In the genomic region with DNA sequence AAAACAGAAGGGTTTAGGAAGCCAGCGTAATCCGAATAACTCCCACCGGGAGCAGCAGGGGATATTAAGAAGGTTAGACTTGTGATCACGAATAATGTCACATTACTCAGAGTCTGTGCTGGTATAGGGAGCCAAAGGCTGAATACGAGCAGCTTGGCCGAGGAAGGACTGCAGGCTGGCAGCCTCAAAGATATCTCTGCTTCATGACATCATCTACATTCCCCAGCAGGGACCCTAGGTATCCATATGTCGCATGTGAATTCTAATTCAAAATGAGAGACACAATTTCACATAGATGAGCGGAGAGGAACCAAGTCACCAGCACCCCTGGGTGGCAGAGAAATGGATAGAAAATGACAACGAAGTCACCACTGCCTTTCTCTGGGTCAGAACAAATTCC, we compare ENCODE assay signal across 20 mouse cellular contexts. TPM values are rescaled to one million over a fixed set of nuclear protein-coding genes. Genes with fewer than 3 reads are reported as not detected.
DNase-seq lines count a peak whose midpoint lies in the region; ATAC-seq and TF ChIP-seq lines count a peak whose summit lies in the region.
"Had no signal": no experiment of that assay in that cellular context is flagged by ENCODE, and none has a peak within 500 bp of the region (broad histone marks: within the 10 kb centered on the region; RNA-seq: fewer than 3 reads in every experiment).

No protein-coding gene starts in this region.

- H3K4me1 ChIP-seq in hindbrain, embryonic 16.5 days (ENCODE audit: control insufficient read depth, insufficient read depth, low read depth, low read length) = no peaks in the 10 kb centered on the region
- H3K4me1 ChIP-seq in hindbrain, embryonic 14.5 days (replicated peaks; ENCODE audit: control insufficient read depth, insufficient read depth, low read length) = no peaks in the 10 kb centered on the region
- H3K4me1 ChIP-seq in cerebellum, adult 2 months (ENCODE audit: control insufficient read depth, insufficient read depth, low read length) = peaks cover 19% of the 10 kb centered on the region; the same call in 1 of the 2 replicates
- no peaks in the 10 kb centered on the region for H3K4me1 ChIP-seq in thymus, adult 2 months (replicated peaks; ENCODE audit: control insufficient read depth, insufficient read depth, low read length)
- H3K4me1 ChIP-seq: embryonic facial prominence, embryonic 10.5 days; heart, embryonic 15.5 days had no signal

- TF ChIP-seq POLR2A in brain, embryonic 14.5 days (IDR thresholded peaks at IDR 0.05; ENCODE audit: borderline replicate concordance, extremely low read depth, insufficient read depth, insufficient read length, poor library complexity, severe bottlenecking) = no peak
- TF ChIP-seq POLR2A in cerebellum, adult 2 months (IDR thresholded peaks at IDR 0.05; ENCODE audit: borderline replicate concordance, insufficient read depth, low read length) = peak; percentile 17; the same call in 1 of the 2 replicates
- no peak for TF ChIP-seq POLR2A in thymus, adult 2 months (IDR thresholded peaks at IDR 0.05; ENCODE audit: control insufficient read depth, extremely low read depth, insufficient read depth, low read length, poor library complexity)

- no peak overlapping the region for H3K27ac ChIP-seq in hindbrain, embryonic 16.5 days (ENCODE audit: low read depth, low read length)
- no peak overlapping the region for H3K27ac ChIP-seq in hindbrain, embryonic 14.5 days
- H3K27ac ChIP-seq in cerebellum, adult 2 months (ENCODE audit: insufficient read depth, low read length) = peak overlapping the region; percentile 87
- no peak overlapping the region for H3K27ac ChIP-seq in thymus, adult 2 months (ENCODE audit: control insufficient read depth, insufficient read depth, low read length)
- H3K27ac ChIP-seq: embryonic facial prominence, embryonic 10.5 days; heart, embryonic 15.5 days; macrophage had no signal

- no peak overlapping the region for H3K4me2 ChIP-seq in hindbrain, embryonic 16.5 days (ENCODE audit: low read length)
- no peak overlapping the region for H3K4me2 ChIP-seq in hindbrain, embryonic 14.5 days (replicated peaks)
- H3K4me2 ChIP-seq: heart, embryonic 15.5 days had no signal

- H3K4me3 ChIP-seq in hindbrain, embryonic 16.5 days (ENCODE audit: low read length) = no peak overlapping the region
- H3K4me3 ChIP-seq in hindbrain, embryonic 14.5 days (replicated peaks; ENCODE audit: low read length) = no peak overlapping the region
- no peak overlapping the region for H3K4me3 ChIP-seq in cerebellum, adult 2 months (replicated peaks; ENCODE audit: insufficient read depth, low read depth, low read length)
- no peak overlapping the region for H3K4me3 ChIP-seq in thymus, adult 2 months (ENCODE audit: control insufficient read depth, insufficient read depth, low read length)
- H3K4me3 ChIP-seq: embryonic facial prominence, embryonic 10.5 days; heart, embryonic 15.5 days had no signal

- no peak for TF ChIP-seq CTCF in brain, embryonic 14.5 days (IDR thresholded peaks at IDR 0.05; ENCODE audit: borderline replicate concordance, extremely low read depth, insufficient read depth, insufficient read length)
- peak; percentile 9; the same call in 1 of the 2 replicates for TF ChIP-seq CTCF in cerebellum, adult 2 months (IDR thresholded peaks at IDR 0.05; ENCODE audit: borderline replicate concordance, insufficient read depth, low read depth, low read length)
- no peak for TF ChIP-seq CTCF in thymus, adult 2 months (IDR thresholded peaks at IDR 0.05; ENCODE audit: borderline replicate concordance, control insufficient read depth, extremely low read depth, insufficient read depth, low read length, poor library complexity)

- DNase-seq in hindbrain, embryonic 14.5 days (ENCODE audit: low spot score) = no peak
- DNase-seq in brain, embryonic 14.5 days (ENCODE audit: low read depth) = peak; percentile 36
- peak; percentile 82 to 97 for DNase-seq in cerebellum, adult 2 months
- peak; percentile 82 to 89 for DNase-seq in cerebellum, postnatal 25 days
- DNase-seq in kidney, postnatal 14 days = no peak
- no peak for DNase-seq in thymus, adult 2 months
- DNase-seq: adrenal gland, postnatal 25 days; gastrocnemius, postnatal 25 days; heart, postnatal 4 days; kidney, adult 11 months; right cerebral cortex, adult 18-20 months; right cerebral cortex, postnatal 4 days; thymus, postnatal 36 days had no signal

- ATAC-seq in hindbrain, embryonic 16.5 days = 0 out of 2 replicates have a peak, but pooled peaks have one; percentile 45
- ATAC-seq in hindbrain, embryonic 14.5 days (ENCODE audit: low FRiP score) = no peak
- ATAC-seq: forebrain, embryonic 16.5 days; lung, postnatal 0 days; midbrain, embryonic 16.5 days had no signal

- H3K27me3 ChIP-seq in hindbrain, embryonic 16.5 days (replicated peaks; ENCODE audit: control insufficient read depth, insufficient read depth, low read length) = no peaks in the 10 kb centered on the region
- no peaks in the 10 kb centered on the region for H3K27me3 ChIP-seq in hindbrain, embryonic 14.5 days (ENCODE audit: control insufficient read depth, insufficient read depth, low read length)
- H3K27me3 ChIP-seq in cerebellum, adult 2 months (ENCODE audit: control insufficient read depth, insufficient read depth, low read length) = no peaks in the 10 kb centered on the region
- no peaks in the 10 kb centered on the region for H3K27me3 ChIP-seq in thymus, adult 2 months (ENCODE audit: control insufficient read depth, insufficient read depth, low read length)
- H3K27me3 ChIP-seq: heart, embryonic 15.5 days had no signal

- 80% methylated on average over 9 of the region's 9 CpGs for WGBS in hindbrain, embryonic 16.5 days
- WGBS in hindbrain, embryonic 14.5 days = 80% methylated on average over 9 of the region's 9 CpGs
- WGBS in cerebellum, adult 2 months = 13% methylated on average over 9 of the region's 9 CpGs
- 93% methylated on average over 9 of the region's 9 CpGs for WGBS in thymus, adult 2 months

- H3K9ac ChIP-seq in hindbrain, embryonic 16.5 days (ENCODE audit: low read depth, low read length) = no peak overlapping the region
- H3K9ac ChIP-seq in hindbrain, embryonic 14.5 days = no peak overlapping the region
- H3K9ac ChIP-seq: heart, embryonic 15.5 days had no signal

- H3K36me3 ChIP-seq in hindbrain, embryonic 16.5 days (ENCODE audit: control insufficient read depth, insufficient read depth, low read length) = no peaks in the 10 kb centered on the region
- no peaks in the 10 kb centered on the region for H3K36me3 ChIP-seq in hindbrain, embryonic 14.5 days (replicated peaks; ENCODE audit: control insufficient read depth, insufficient read depth)
- no peaks in the 10 kb centered on the region for H3K36me3 ChIP-seq in thymus, adult 2 months (ENCODE audit: control insufficient read depth, insufficient read depth, low read length)
- H3K36me3 ChIP-seq: embryonic facial prominence, embryonic 10.5 days; heart, embryonic 15.5 days had no signal

- H3K9me3 ChIP-seq in hindbrain, embryonic 16.5 days (ENCODE audit: control insufficient read depth, low read length) = no peaks in the 10 kb centered on the region
- no peaks in the 10 kb centered on the region for H3K9me3 ChIP-seq in hindbrain, embryonic 14.5 days (ENCODE audit: control insufficient read depth, low read length)
- H3K9me3 ChIP-seq: embryonic facial prominence, embryonic 10.5 days; heart, embryonic 15.5 days had no signal

RNA-seq across cellular contexts. Expression of gene Cacna1e, which starts 22.9 kb away (rescaled TPM):
- 13.5 and 14.0 TPM in 2 replicates for polyA plus RNA-seq in hindbrain, embryonic 16.5 days (2015; fragmentation: Nextera tagmentation; extraction: Ambion mirVana)
- 17.7 and 17.8 TPM in 2 replicates for polyA plus RNA-seq in hindbrain, embryonic 14.5 days (2014; fragmentation: Nextera tagmentation; extraction: Ambion mirVana)
- polyA plus RNA-seq in brain, embryonic 14.5 days (2012; rRNA removed) = 18.4 and 28.8 TPM in 2 replicates
- polyA plus RNA-seq in cerebellum, adult 2 months (2012; rRNA removed) = 51.9 and 62.0 TPM in 2 replicates
- 11.8 and 17.0 TPM in 2 replicates for polyA plus RNA-seq in thymus, adult 2 months (2012; rRNA removed)

Comparison
In these comparisons a context has a peak if more than half of its experiments do, and no peak if none do; other contexts are left out.
1. DNase-seq: peak in brain, embryonic 14.5 days (single experiment), cerebellum, adult 2 months (2 of 2) and cerebellum, postnatal 25 days (2 of 2); none in hindbrain, embryonic 14.5 days (single experiment), kidney, postnatal 14 days (single experiment) and thymus, adult 2 months (single experiment).